Mouse (Mus musculus) heart, embryonic 10.5 days (tissue): ENCODE results near the gene Kansl2. TPM values are rescaled to one million over a fixed set of nuclear protein-coding genes. Genes with fewer than 3 reads are reported as not detected.

Experiments
- DNase-seq: peaks from one replicate; pipeline ENCODE4 v3.0.0-alpha.2; 2017; ENCODE audit warnings: low spot score
- H3K27ac ChIP-seq: fragments of 300-500 bp; sonication (generic); 2 replicates; pipeline ENCODE4 v1.5.1; 2016; ENCODE audit warnings: mild to moderate bottlenecking
- H3K27me3 ChIP-seq: fragments of 300-500 bp; sonication (generic); 2 replicates; pipeline ENCODE4 v1.6.1; 2016; ENCODE audit warnings: mild to moderate bottlenecking; ENCODE audit not compliant: poor library complexity, insufficient read depth, severe bottlenecking
- H3K36me3 ChIP-seq: fragments of 300-500 bp; sonication (generic); 2 replicates; pipeline ENCODE4 v1.6.1; 2016; ENCODE audit warnings: mild to moderate bottlenecking, moderate library complexity
- H3K4me1 ChIP-seq: fragments of 300-500 bp; sonication (generic); 2 replicates; pipeline ENCODE4 v1.6.1; 2016; ENCODE audit warnings: mild to moderate bottlenecking
- H3K4me3 ChIP-seq: fragments of 300-500 bp; sonication (generic); 2 replicates; pipeline ENCODE4 v1.5.1; 2016; ENCODE audit warnings: mild to moderate bottlenecking, moderate library complexity
- H3K9me3 ChIP-seq: fragments of 300-500 bp; sonication (generic); 2 replicates; pipeline ENCODE4 v1.6.1; 2016; ENCODE audit warnings: mild to moderate bottlenecking, moderate library complexity
- WGBS: fragments of 180-500 bp; shearing (Covaris S2); methylation state at CpG from one replicate; pipeline ENCODE4 v1.1.7; 2016; 5-methylcytosine and 5-hydroxymethylcytosine counted together
- polyA plus RNA-seq: library from polyadenylated mRNA; unstranded; fragments of >200 nt; fragmentation: Nextera tagmentation; extraction: Ambion mirVana; gene quantifications from 2 replicates; pipeline ENCODE4 v1.2.1, GENCODE M21; 2016

Kansl2 gene
- polyA plus RNA-seq, 1 experiment from 2014 or later = 127 TPM

DNA sequence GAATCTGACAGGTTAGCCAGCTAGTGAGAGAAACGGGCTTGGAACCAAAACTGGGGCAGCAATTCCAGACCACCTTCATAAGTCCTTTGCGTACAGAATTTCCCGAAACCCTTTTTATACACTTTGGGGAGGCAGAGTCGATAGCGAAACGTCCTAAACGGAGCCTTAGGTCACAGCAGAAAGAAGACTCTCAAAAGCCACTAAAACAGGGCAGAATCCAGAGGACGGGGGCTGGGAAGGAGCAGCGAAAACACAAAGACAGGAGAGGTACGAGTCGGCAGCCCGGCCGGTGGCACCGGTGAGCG is 32.9 kb upstream of the Kansl2 start:
- no peak for DNase-seq
- no peaks in the 10 kb centered on the region for H3K9me3 ChIP-seq
- WGBS = under 1% methylated on average over 15 of the region's 15 CpGs
- H3K36me3 ChIP-seq = peaks cover 23% of the 10 kb centered on the region
- H3K27me3 ChIP-seq = no peaks in the 10 kb centered on the region
- peak overlapping the region; percentile 95 for H3K27ac ChIP-seq
- H3K4me3 ChIP-seq = peak overlapping the region; percentile 96
- H3K4me1 ChIP-seq = peaks cover 23% of the 10 kb centered on the region

DNA sequence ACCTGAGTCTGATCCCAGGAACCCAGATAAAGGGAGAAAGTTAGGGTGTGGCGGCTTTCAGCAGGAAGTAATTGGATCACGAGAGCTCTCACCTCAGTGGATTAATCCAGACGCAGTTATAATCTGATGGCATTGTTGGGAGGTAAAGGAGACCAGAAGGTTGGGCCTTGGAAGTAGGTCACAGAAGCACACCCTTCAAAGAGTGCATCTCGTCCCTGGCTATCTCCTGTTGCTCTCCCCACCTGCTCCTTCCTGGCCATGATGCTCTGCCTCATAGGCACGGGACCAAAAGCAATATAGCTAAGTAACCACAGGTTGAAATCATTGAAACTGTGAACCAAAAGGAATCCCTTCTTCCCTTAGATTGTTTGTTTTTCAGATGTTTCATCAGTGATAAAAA is 23.1 kb upstream of the Kansl2 start:
- DNase-seq = peak; percentile 50
- Histone ChIP-seq H3K36me3 (peaks cover 76% of the 10 kb centered on the region), H3K4me1 (no peaks in the 10 kb centered on the region), H3K27me3 (no peaks in the 10 kb centered on the region), H3K9me3 (no peaks in the 10 kb centered on the region), H3K27ac (no peak overlapping the region), H3K4me3 (no peak overlapping the region)
- 83% methylated on average over 5 of the region's 5 CpGs for WGBS

DNA sequence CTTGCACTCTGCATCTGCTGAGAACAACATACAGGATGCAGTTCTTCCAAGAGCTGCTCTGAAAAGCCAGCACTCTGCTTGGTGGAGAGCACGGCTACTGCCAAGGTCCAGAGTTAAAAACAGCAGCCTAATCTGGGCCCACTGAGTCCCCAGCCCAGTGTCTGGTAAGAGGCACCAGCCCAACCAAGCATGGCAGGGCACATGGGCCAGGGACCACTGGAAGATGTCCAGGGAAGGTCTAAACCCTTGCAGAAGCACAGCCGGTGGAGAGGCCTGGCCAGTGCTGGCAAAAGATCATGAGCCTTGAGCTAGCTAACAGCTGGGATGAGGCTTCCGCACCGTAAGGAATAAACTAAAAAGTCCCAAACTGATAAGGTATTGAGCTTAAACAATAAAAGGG is 21.8 kb upstream of the Kansl2 start:
- Histone ChIP-seq H3K4me3 (no peak overlapping the region), H3K4me1 (no peaks in the 10 kb centered on the region), H3K27ac (no peak overlapping the region), H3K27me3 (no peaks in the 10 kb centered on the region), H3K36me3 (peaks cover 82% of the 10 kb centered on the region), H3K9me3 (no peaks in the 10 kb centered on the region)
- WGBS = 92% methylated on average over 4 of the region's 4 CpGs
- peak; percentile 50 for DNase-seq

DNA sequence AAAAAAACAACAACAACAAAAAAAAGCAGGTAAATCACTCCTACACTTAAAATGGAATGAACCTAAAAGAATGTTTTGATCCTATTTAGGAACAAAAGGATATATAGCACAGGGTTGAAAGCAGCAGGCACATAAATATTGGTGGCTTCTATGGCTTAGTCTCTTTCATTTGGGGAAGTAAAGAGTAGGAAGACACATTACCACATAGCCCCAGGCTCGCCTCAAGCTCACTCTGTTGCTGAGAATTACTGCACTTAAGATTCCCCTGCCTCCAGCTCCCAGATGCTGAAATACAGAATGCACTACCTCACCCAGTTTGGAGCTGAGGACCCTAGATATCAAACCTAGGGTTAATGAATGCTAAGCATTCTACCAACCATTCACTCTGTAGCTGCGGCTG is 18.7 kb upstream of the Kansl2 start:
- Histone ChIP-seq H3K9me3 (no peaks in the 10 kb centered on the region), H3K4me1 (no peaks in the 10 kb centered on the region), H3K27ac (no peak overlapping the region), H3K27me3 (no peaks in the 10 kb centered on the region), H3K36me3 (peaks cover 82% of the 10 kb centered on the region), H3K4me3 (no peak overlapping the region)
- DNase-seq = peak; percentile 59
- 83% methylated on average over 2 of the region's 2 CpGs for whole genome bisulfite sequencing

DNA sequence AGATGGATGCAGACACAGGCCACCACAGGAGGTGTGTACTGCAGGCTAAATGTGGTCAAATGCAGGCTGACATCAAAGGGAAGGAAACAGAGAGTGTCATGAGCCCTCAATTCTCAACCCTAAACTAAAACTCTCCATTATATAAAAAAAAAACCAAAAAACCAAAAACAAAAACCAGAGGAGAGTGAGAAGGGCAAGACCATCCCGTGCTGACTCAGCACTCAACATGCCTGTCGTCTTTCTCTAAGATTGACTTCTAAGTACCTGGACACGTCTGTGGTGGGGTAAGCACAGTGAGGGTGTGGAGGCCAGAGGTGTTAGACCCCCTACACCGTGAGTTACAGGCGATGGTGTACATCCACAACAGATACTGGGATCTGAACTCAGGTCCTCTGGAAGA is 12.8 kb upstream of the Kansl2 start:
- peaks cover 90% of the 10 kb centered on the region for H3K36me3 ChIP-seq
- 89% methylated on average over 5 of the region's 5 CpGs for WGBS

DNA sequence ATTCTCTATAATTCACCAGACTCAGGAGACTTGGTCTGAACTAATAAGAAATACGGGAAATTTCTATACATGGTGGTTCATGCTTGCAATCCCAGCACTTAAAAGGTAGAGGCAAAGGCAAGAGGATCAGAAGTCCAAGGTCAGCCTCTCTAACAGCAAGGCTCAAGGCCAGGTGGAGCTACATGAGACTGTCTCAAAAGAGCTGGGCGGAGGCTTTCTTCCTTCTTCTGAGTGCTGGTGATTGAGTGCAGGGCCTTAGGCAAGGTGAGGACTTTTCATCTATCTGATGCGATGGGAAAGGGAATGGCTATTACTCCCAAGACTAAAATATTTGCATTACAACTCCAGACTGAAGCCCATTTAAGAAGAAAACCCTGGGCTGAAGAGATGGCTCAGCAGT is 11.1 kb upstream of the Kansl2 start:
- WGBS = 89% methylated on average over 3 of the region's 3 CpGs
- DNase-seq = no peak
- H3K4me1 ChIP-seq = no peaks in the 10 kb centered on the region
- no peak overlapping the region for H3K4me3 ChIP-seq
- peaks cover 87% of the 10 kb centered on the region for H3K36me3 ChIP-seq
- no peak overlapping the region for H3K27ac ChIP-seq
- H3K9me3 ChIP-seq = no peaks in the 10 kb centered on the region
- no peaks in the 10 kb centered on the region for H3K27me3 ChIP-seq

More for the DNA sequence above, 12.8 kb upstream of the Kansl2 start:
- DNase-seq = no peak
- Histone ChIP-seq H3K27me3 (no peaks in the 10 kb centered on the region), H3K4me3 (no peak overlapping the region), H3K9me3 (no peaks in the 10 kb centered on the region), H3K4me1 (no peaks in the 10 kb centered on the region), H3K27ac (no peak overlapping the region)

DNA sequence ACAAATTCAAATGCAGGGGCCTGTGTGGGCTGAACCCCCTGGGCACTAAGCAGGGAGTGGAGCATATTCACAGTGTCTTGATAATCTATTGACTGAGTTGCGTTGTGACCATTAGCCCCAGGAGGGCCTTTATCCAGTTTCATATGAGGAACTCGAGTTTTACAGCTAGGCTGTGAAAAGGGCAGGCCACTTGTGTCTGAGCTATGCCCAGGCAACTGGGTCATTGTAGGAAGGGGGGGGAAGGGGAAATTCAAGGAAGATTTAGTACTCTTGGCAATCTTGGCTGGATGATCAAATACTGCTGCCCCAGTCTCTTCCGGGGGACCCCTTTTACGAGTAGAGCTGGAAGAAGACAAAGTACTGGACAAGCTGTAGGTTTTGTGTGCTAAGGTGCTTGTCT is 9.3 kb upstream of the Kansl2 start:
- H3K4me3 ChIP-seq = no peak overlapping the region
- H3K9me3 ChIP-seq = no peaks in the 10 kb centered on the region
- 87% methylated on average over 4 of the region's 4 CpGs for WGBS
- H3K36me3 ChIP-seq = peaks cover 81% of the 10 kb centered on the region
- H3K4me1 ChIP-seq = no peaks in the 10 kb centered on the region
- no peak for DNase-seq
- no peak overlapping the region for H3K27ac ChIP-seq
- no peaks in the 10 kb centered on the region for H3K27me3 ChIP-seq

DNA sequence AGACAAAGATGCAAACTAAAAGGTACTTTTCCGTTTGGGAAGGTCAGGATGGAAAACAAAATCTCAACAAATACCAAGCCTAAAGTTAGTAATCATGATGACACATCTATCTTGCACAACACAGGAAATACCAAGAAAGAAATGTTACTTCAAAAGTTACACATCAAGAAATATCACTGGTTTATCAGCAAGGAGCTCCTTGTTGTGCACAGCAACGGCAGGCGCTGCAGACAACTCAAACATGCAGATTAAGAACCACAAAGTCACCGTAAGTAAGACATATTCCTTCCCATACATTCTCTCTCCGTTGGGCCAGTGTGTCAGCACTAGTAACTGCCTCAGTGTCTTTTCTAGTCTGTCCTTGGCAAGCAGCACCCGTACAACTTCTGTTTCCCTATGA is 7.0 kb upstream of the Kansl2 start:
- peaks cover 66% of the 10 kb centered on the region for H3K36me3 ChIP-seq
- H3K27me3 ChIP-seq = no peaks in the 10 kb centered on the region
- DNase-seq = no peak
- H3K4me3 ChIP-seq = no peak overlapping the region
- peaks cover 3% of the 10 kb centered on the region; the same call in 1 of the 2 replicates for H3K4me1 ChIP-seq
- 86% methylated on average over 6 of the region's 6 CpGs for WGBS
- H3K9me3 ChIP-seq = no peaks in the 10 kb centered on the region
- no peak overlapping the region for H3K27ac ChIP-seq

DNA sequence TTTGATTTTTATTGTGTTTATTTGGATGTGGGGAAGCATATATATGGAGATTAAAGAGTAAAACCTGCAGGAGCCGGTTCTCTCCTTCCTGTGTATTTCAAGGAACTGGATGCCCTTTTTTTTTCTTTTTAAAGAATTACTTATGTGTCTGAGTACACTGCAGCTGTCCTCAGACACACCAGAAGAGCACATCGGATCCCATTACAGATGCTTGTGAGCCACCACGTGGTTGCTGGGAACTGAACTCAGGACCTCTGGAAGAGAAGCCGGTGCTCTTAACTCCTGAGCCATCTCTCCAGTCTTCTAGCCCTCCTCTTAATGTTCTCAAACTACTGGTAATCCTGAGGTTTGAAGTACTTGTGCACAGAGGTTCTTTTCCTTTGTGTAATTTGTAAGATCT is 3.9 kb upstream of the Kansl2 start:
- Histone ChIP-seq H3K27me3 (no peaks in the 10 kb centered on the region), H3K27ac (no peak overlapping the region), H3K4me1 (peaks cover 3% of the 10 kb centered on the region; the same call in 1 of the 2 replicates), H3K36me3 (peaks cover 36% of the 10 kb centered on the region), H3K4me3 (no peak overlapping the region), H3K9me3 (no peaks in the 10 kb centered on the region)
- WGBS = 75% methylated on average over 4 of the region's 4 CpGs
- DNase-seq = peak; percentile 28

DNA sequence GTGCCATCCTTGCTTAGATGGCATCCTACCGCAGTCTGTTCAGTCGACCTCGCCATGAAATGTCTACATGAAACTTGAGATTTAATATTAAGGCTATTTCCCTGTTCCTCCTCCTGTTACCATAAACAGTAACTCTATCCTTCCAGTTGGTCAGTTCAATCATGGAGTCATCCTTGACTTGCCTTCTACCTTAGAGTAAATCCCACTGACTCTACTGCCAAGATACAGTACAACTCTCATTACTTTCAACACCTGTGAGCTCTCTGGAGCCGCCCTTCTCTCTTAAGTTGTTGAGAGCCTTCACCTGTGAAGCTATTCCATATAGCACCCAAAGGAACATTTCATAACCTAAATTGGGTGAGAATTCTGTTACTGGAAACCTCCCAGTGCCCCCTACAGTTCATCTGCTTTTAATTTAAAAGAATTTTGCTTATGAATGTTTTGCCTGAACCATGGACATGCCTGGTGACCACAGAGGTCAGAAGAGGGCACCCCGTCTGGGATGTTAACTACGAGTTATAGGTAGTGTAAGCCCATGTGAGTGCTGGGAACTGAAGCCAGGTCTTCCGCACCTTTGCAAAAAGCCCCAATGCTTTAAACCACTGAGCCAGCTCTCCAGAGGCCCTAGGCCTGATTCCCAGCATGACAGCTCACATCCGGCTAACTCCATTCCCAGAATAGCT is 2.9 kb upstream of the Kansl2 start:
- Histone ChIP-seq H3K27ac (no peak overlapping the region), H3K27me3 (no peaks in the 10 kb centered on the region), H3K4me1 (peaks cover 9% of the 10 kb centered on the region), H3K4me3 (no peak overlapping the region), H3K9me3 (no peaks in the 10 kb centered on the region), H3K36me3 (peaks cover 33% of the 10 kb centered on the region)
- no peak for DNase-seq
- WGBS = 85% methylated on average over 8 of the region's 8 CpGs

DNA sequence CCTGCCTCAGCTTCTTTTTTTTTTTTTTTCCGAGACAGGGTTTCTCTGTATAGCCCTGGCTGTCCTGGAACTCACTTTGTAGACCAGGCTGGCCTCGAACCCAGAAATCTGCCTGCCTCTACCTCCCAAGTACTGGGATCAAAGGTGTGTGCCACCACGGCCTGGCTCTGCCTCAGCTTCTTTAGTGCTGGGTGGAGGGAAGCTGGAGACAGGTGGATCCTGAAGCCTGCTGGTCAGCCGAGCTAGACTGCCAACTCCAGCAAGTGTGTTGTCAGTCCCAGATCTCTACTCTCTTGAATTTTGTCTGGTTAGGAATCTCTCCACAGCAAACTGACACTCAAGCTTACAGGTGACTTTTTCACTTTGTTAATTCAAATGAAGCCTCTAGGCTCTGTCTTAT is 1.9 kb upstream of the Kansl2 start:
- WGBS = 70% methylated on average over 4 of the region's 4 CpGs
- no peak overlapping the region for H3K4me3 ChIP-seq
- no peak overlapping the region for H3K27ac ChIP-seq
- peaks cover 34% of the 10 kb centered on the region for H3K36me3 ChIP-seq
- no peaks in the 10 kb centered on the region for H3K9me3 ChIP-seq
- H3K4me1 ChIP-seq = peaks cover 9% of the 10 kb centered on the region
- no peaks in the 10 kb centered on the region for H3K27me3 ChIP-seq
- peak; percentile 53 for DNase-seq

DNA sequence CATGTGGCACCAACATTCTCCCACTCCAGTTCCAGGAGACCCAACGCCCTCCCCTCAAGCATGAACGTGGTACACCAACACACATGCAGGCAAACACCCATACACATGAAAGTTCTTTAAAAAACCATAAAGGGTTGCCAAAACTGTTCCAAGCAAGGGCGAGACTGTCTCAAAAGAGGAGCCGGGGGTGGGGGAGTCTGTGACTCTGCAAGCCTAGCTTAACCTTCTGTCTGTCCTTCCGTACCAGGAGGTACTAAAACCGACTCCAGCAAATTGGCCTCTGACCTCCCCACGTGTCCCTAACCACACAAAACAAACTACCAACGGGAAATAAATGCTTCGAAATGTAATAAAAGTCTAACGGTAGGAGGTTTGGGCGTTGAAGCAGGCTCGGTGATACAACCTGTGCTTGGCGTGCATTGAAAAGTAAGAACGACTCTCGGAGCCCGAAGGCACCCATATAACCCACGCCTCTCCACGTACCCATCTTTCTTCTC is 981 bp downstream of the Kansl2 start:
- no peaks in the 10 kb centered on the region for H3K27me3 ChIP-seq
- peak overlapping the region; percentile 95 for H3K4me3 ChIP-seq
- H3K36me3 ChIP-seq = peaks cover 48% of the 10 kb centered on the region
- H3K4me1 ChIP-seq = peaks cover 9% of the 10 kb centered on the region
- no peaks in the 10 kb centered on the region for H3K9me3 ChIP-seq
- under 1% methylated on average over 18 of the region's 18 CpGs for WGBS
- peak; percentile 75 for DNase-seq
- H3K27ac ChIP-seq = peak overlapping the region; percentile 100

DNA sequence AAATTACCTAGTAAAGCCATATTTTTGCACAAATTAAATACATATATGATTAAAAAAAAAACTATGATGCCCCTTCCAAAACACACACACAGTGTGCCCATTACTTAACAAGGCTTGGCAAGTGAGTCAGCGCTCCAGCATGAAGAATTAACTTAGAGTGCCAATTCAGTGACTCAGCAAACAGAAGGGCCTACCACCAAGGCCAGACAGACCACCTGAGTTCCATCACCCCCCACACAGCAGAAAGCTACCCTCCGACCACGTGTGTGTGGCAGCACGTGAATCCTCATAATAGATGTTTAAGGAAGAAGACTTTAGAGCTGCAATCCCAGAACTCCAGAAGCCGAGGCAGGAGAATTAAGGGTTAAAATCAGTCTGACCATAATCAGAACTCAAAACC is 1.8 kb downstream of the Kansl2 start:
- Histone ChIP-seq H3K4me1 (peaks cover 8% of the 10 kb centered on the region), H3K36me3 (peaks cover 53% of the 10 kb centered on the region), H3K27ac (peak overlapping the region; percentile 100; the same call in 1 of the 2 replicates), H3K27me3 (no peaks in the 10 kb centered on the region), H3K9me3 (no peaks in the 10 kb centered on the region), H3K4me3 (peak overlapping the region; percentile 95)
- WGBS = 38% methylated on average over 5 of the region's 5 CpGs
- peak; percentile 74 for DNase-seq

DNA sequence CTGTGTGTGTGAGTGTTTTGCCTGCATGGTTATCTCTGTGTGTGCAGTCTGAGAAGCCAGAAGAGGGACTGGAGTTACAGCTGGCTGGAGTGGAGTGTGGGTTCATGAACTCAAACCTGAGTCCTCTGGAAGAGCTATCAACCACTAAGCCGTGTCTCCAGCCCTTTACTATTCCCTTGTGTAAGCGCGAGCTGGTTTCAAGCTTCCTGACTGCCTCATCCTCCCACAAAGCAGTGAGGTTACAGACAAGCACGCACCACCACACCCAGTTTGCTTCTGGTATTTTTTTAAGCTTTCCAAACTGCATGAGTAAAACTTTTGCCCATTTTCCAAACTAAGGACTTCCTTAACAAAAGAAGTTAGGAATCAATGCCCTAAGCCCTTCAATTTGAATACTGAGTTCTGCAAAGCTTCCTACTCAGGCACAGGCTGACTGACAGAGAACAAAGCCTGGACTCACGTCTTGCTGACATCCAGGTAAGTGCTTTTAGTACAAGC is 5.9 kb downstream of the Kansl2 start:
- H3K9me3 ChIP-seq = no peaks in the 10 kb centered on the region
- peaks cover 6% of the 10 kb centered on the region for H3K4me1 ChIP-seq
- no peak overlapping the region for H3K27ac ChIP-seq
- DNase-seq = no peak
- peaks cover 94% of the 10 kb centered on the region for H3K36me3 ChIP-seq
- no peak overlapping the region for H3K4me3 ChIP-seq
- WGBS = 80% methylated on average over 5 of the region's 5 CpGs
- no peaks in the 10 kb centered on the region for H3K27me3 ChIP-seq
